Mouse (Mus musculus): ENCODE measurements around the gene Ftl1.
"Not testable (repeated sequence)": the region's sequence is repeated elsewhere in the genome, so short reads cannot be mapped to it uniquely, and the experiment has no call there.

The Ftl1 gene

DNA sequence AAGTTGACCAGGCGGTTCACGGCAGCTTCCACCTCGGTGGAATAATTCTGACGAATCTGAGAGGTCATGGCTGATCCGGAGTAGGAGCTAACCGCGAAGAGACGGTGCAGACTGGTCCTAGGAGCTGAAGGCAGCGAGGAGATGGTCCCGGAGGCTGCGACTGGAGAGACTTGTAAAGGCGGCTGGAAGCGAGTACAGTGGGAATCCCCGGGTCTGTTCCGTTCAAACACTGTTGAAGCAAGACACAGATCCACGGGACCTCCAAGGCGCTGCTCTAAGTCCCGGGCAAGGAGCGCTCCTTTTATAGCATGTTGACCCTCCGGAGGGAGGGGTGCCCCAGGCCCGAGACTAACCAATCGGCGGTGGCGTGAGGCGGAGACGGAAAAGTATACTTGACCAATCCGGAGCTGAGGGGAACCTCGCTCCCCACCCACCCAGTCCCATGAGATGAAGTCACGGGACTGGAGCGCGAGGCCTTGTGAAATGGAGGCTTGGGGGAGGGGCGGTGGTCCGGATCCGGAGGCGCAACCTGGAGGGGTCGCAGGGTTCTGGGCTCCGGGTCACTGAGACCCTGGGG is at the start of gene Ftl1:
Gene Ftl1 (minus strand): TSS at position 321 of the 577 bp plus-strand sequence.
- peak; percentile 97 for DNase-seq (ENCODE audit: low read depth, low spot score)

DNA sequence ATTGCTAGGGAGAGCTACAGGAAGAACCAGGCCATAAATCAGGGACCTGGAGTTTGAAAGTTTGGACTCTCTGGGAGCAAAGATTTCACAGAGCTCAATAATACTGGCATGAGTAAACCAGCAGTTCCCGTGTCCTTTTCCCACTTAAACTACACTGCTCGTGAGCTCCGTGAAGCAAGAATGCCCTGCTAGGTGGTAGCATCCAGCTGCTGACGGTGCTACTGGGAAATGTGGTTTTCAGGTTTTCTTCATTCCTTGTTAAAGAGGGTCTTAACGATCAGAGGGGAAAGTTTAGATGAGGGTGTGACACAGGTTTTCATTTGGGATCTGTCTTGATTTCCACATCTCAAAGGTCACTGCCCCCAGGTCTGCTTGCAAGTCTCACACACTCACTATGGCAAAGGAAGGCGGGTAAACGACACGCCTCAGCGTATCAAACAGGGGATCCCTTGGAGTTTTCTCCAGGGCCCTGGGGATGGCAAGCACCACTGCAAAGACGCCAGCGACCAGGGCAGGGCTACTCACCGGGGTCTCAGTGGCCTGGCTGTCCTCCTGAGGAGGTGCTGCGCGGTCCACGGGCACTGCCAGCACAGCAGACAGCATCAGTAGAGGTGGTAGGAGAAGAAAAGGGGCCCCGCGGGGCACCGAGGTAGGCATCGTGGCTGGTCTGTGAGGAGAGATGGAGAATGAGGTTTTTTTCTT is 49.6 kb upstream of the Ftl1 start:
- no peak for DNase-seq (ENCODE audit: low read depth, low spot score)

DNA sequence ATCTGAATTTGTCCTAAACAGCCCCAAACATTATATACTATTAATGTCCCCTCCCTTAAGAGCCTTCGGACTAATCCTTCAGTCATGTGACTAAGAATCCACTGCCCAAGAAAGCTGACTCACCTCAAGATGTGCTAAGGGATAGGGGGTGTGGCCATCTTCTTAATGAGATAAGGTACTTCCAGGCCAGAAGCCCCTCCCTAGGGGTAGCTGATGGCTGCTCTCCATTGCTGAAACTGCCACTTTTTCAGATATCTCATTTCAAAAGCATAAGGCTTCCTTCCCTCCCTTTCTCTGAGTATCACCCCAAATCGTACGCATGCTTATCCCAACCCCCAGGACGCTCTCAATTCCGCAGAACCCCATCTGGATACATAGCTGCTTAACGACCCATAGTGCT is 48.9 kb upstream of the Ftl1 start:
- no peak for DNase-seq (ENCODE audit: low read depth, low spot score)

DNA sequence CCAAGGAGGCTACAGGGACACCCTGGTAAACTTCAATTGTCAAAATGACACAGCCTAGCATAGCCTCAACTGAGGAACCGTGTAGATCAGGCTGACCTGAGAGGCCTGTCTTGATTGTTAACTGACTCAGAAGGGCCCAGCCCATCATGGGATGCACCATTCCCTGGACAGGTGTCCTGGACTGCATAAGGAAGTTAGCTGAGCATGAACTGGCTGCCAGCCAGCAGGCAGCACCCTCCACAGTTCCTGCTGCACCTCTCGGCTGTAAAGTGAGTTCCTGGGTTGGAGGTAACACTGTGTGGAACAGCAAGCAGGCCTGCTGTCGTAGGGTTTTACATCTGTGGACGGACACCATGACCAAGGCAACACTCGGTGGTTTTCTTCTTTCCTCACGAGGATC is 47.9 kb upstream of the Ftl1 start:
- DNase-seq (ENCODE audit: low read depth, low spot score), result no peak

DNA sequence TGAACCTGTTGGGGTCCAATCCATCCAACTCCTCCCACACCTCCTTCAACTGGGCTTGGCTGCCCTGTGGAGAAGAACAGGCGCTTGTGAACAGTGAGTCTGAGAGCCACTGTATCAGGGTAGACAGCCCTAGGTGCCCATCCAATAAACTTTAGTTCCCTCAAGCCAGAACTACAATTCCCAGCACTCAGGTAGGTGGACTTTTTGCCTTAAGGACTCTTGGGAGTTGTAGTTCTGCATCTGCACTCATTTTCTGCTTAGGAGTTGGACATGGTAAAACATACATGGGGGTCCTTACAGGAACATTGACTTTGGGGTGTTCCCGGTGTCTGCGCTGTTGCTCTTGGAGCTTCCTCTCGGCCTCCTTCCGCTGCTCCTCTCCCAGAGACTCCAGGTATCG is 38.7 kb upstream of the Ftl1 start:
- no peak for DNase-seq (ENCODE audit: low read depth, low spot score)

DNA sequence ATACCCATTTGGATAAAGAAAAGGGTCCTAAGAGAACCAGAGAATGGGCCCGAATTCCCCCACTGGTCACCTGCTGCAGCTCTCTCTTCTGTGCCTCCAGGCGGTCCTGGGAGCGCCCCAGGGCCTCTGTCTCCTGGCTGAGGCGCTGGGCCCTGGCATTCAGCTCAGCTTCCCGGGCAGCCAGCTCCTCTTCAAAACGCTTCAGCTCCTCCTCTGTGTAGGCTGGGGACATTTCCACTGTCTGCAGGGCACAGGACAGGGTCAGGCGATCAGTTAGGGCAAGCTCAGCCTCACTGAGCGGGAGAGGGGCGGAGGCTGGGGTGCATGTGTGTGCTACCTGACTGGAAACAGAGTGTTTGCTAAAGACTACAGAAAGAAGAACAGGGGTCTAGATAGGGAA is 34.9 kb upstream of the Ftl1 start:
- DNase-seq (ENCODE audit: low read depth, low spot score), result no peak

DNA sequence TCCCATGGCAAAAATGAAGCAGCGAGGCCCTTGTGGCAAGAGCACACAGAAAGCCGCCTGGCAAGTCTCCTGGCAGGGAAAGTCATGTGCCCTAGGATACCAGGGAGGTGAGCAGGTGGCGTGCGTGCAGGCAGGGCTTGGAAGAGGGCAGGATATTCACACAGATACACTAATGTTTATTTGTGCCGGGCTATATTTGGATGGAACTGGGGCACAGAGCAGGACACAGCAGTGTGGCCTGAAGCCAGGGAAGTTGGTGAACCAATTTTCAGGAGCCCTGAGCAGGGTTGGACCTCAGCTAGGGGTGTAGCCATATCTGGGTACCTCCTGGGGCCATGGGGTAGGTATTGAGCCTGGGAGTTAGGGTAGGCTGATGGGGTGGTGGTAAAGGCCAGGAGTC is 33.3 kb upstream of the Ftl1 start:
- no peak for DNase-seq (ENCODE audit: low read depth, low spot score)

DNA sequence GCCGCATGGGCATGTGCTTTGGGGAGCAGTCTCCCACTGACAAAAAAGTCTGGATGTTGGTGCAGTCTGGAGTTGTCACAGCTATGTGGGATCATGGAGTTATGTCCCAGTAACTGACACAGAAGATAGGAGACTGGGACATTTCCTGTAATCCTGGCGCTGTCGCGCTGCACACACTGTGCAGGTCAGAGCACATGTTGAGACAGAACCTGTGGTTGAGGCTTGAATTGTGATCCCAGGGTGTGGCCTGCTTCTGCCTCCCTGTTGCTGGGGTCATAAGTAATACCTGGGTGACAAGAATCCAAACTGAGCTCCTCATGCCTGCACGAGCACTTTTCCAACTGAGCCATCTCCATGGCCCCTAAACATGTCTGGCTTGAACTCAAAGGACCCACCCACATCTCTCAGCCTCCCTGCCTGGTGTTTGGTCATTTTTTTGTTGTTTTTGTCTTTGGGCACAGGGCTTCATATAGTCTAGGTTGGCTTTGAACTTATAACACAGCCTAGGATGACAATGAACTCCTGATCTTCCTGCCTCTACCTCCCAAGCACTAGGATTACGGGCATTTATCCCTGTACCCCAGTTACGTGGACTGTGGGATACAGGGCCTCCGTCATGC is 32.7 kb upstream of the Ftl1 start:
- no peak for DNase-seq (ENCODE audit: low read depth, low spot score)

DNA sequence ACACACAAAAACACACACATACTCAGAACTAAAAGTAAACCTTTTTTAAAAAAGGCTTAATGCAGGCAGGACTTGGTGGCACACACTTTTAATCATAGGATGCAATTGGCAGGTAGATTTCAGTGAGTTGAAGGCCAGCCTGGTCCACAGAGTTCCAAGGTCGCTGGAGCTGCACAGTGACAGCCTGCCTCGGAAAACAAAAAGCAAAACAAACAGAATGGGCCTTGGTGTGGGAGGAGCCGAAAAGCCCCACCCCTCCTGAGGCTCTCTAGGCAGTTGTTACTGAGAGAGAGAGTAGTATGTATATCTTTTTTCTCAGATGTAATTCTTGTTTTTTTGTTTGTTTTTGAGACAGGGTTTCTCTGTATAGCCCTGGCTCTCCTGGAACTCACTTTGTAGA is 31.6 kb upstream of the Ftl1 start:
- DNase-seq (ENCODE audit: low read depth, low spot score), result no peak

DNA sequence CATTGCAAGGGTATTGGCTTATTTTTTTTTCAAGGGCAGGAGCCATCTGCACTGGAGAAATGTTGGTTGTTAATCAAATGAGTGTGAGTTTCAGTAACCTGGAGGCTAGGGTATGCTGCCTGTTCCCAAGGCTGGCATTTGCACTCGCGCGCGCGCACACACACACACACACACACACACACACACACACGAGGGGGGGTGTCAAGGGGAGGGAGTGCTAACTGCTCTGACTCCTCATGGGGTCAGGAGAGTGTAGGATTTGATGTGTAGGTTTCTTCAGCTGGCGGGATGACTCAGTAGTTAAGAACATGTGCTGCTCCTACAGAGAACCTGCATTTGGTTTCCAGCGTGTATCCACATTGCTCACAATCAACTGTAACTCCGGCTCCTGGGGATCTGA is 31.1 kb upstream of the Ftl1 start:
- no peak for DNase-seq (ENCODE audit: low read depth, low spot score)

DNA sequence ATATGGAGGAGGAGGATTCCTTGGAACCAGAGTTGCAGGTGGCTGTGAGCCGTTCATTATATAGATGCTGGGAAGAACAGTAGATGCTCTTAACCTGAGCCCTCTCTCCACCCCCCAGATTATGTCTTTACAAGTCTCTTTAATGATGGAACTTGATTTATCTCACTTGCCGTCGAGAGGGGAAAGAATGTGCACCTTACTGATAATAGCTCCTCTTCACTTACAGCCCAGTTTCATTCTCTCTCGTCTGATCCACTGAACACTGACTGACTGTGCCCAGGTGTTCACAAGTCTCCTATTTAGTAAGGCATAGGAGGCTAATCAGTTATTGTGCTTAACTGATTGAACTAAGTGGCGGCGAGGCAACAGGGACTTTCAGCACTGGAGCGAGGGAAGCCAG is 29.9 kb upstream of the Ftl1 start:
- no peak for DNase-seq (ENCODE audit: low read depth, low spot score)

DNA sequence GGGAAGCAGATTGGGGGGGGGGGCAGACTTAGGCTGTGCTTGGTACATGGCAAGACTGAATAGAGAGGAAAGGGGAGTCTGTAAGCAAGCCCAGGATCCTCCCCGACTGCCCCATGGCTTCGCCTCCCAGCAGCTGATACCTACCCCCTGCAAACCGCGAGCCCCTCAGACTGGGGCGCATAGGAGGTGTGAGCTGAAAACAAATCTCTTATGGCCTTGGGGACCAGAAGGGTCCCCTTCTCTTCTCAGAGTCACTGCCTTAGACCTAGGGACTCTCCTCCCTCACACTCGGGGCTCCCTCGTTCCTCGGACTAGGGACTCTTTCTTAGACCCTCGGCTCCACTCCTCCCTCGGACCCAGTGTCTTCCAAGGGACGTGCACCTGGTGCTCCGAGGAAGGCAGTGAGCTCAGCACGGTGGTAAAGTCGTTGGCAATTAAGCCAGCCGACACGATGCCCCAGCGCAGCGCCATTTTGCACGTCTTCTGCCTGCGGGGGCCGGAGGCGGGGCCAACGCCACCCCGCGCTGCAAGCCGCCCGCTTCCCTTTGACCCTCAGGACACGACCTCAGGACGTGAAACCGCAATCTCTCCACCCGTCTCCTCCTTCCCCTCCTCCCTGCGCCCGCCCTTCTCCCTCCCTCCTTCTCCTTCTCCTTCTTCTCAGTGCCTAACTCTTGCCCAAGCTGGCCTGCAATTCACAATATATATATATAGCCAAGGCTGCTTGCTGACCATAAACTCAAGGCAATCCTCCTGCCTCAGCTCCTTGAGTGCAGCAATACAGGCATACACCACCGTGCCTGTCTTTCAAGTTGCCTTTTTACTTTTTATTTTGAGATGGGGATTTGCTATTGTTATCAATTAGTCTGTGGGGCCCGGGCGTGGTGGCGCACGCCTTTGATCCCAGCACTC is 28.9 kb upstream of the Ftl1 start, which contains the start of gene Dhdh:
Gene Dhdh (minus strand): TSS at position 513 of the 912 bp plus-strand sequence.
- DNase-seq (ENCODE audit: low read depth, low spot score), result peak; percentile 44

DNA sequence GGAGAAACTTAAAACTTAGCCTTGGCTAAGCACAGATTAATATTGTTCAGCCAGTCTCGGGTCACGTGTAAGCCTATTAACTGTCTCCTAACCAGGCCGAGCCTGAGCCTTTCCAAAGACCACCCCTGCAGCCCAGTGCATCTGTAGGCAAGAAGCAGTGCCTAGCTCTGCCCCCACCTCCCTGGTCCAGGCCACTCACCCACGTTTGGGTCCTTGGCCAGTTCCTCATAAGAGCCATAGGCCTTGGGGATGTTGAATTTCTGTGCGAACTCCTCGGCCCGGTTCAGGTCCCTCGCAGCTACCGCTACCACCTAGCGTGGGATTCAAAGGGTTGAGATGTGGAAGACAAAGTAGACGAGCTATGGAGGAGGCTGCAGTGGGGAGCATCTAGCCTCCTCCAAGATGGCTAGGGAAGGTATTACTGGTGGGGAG is 28.2 kb upstream of the Ftl1 start:
- DNase-seq (ENCODE audit: low read depth, low spot score), result no peak

DNA sequence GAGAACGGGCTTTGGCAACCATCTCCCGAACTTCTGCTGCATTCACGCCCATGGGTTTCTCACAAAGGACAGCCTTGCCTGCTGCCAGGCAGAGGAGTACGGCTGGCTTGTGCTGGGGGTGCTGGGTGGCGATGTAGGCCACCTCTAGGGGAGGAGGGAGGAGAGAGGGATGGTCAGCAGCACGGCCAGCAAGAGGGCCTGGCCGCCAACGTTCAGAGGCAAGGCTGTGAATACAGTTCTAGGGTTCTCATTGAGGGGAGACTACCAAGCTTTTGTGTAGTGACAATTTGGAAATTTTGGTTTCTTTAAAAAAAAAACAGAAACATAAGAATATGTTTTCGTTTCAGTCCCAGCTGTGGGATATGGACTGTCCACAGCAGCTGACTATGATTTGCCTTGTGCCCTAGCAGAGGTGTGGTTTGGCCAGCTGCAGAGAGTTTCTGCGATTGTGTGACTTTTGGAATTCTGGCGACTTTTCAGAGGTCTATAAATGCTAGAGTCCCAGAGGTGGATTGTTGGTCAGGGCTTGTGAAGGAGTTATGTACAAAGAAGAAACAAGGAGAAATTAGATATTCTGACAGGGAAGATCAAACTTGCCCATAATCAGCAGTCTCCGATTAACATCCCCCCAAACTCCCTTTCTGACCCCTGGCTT is 27.2 kb upstream of the Ftl1 start, which contains the start of gene Gm45808:
Gene Gm45808 (minus strand): TSS at position 51 of the 655 bp plus-strand sequence.
- DNase-seq (ENCODE audit: low read depth, low spot score), result no peak

DNA sequence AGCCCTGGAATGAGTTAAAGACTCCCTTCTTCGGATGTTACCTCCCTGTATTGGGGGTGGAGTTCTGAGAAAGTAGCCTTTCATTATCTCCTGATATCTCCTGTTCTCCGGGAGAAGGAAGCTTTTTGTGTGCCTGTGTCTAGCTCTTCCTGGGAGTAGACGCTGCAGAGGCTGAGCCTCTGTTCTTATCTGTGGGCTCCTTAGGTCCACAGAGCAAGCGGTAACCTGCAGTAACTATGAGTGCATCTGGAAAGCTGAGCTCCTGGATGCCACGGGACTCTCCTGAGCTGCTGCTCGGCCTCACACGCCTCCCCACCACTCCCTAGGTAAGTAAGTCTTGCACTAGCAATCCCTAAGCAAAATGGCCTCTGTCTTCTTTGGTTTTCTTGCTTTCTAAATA is 26.5 kb upstream of the Ftl1 start:
- DNase-seq (ENCODE audit: low read depth, low spot score), result no peak

DNA sequence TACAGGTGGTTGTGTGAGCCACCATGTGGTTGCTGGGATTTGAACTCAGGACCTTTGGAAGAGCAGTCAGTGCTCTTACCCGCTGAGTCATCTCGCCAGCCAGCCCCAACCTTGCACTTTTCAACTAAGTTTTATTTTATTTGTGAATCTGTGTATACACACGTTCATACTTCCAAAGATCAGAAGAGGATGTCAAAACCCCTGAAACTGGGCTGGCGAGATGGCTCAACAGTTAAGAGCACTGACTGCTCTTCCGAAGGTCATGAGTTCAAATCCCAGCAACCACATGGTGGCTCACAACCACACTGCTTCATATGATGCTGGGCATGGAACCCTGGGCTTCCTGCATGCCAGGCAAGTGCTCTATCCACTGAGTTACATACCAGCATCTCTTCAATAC is 25.3 kb upstream of the Ftl1 start:
- DNase-seq (ENCODE audit: low read depth, low spot score), result not testable (repeated sequence)

DNA sequence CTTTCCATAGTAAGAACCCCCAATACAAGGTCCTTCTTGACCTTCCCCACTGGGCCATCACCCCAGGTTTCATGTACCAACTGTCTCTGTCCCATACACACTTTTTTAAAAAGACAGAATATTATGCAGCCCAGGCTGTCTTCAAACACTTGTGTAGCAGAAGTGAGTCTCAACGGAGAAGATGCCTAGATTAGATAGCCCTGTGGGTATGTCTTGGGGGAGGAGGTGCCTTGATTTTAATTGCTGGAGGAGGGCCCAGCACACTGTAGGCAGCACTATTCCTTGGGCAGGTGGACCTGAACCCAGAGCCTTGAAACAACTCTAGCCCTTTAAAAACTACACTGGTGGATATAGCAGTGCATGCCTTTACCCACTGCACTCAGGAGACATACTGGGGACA is 22.5 kb upstream of the Ftl1 start:
- no peak for DNase-seq (ENCODE audit: low read depth, low spot score)

DNA sequence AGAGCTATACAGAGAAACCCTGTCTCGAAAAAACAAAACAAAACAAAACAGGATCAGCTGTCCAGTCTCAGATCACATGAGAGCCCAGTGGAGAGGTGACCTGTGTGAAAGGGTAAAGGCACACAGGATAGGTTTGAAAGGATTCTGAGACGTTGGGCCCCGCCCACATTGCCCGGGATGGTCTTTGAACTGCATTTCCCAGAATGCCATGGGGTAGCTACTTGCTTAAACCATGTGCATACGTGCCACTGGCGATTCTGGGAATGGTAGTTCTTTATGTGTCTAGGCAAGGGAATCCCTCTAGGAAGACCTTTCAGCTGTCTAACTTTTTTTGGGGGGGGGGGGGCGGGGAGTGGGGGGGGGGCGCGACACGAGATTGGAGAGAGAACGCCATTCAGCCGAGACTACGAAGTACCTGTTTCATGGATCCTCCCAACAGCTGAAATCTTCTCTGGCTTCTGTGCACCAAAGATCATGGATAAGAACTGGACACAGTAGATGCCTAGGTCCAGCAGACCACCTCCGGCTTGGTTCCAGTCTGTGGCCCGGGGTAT is 21.8 kb upstream of the Ftl1 start, which contains the start of gene Tulp2:
Gene Tulp2 (plus strand): TSS at position 504 of the 554 bp plus-strand sequence.
- DNase-seq (ENCODE audit: low read depth, low spot score), result peak; percentile 67

DNA sequence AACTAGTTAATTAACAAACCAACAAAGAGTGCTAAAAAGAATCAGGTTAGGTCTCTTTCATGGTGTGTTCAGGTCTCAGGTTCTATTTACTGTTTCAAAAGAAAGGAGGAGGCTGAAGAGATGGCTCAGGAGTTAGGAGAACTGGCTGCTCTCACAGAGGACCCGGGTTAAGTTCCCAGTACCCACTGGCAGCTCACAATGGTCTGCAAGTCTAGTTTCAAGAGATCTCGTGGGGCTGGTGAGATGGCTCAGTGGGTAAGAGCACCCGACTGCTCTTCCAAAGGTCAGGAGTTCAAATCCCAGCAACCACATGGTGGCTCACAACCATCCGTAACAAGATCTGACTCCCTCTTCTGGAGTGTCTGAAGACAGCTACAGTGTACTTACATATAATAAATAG is 20.6 kb upstream of the Ftl1 start:
- DNase-seq (ENCODE audit: low read depth, low spot score), result not testable (repeated sequence)

DNA sequence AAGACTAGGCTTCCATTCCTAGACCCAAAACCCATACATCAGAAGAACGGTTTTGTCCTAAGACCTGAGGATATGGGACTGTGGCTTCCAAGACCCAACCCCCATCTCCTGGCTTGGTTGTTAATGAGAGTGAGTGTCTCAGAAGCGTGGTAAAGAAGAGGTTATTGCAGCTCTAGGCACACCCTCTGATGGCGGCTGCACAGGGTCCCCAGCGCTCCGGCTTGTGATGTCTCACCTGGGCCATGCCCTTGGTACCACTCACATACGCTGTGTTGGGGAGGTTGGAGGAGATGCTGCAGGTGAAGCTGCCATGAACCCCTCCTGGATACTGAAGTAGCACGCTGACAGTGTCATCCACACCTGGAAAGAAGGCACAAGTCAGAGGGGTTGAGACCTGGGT is 19.1 kb upstream of the Ftl1 start:
- DNase-seq (ENCODE audit: low read depth, low spot score), result no peak

DNA sequence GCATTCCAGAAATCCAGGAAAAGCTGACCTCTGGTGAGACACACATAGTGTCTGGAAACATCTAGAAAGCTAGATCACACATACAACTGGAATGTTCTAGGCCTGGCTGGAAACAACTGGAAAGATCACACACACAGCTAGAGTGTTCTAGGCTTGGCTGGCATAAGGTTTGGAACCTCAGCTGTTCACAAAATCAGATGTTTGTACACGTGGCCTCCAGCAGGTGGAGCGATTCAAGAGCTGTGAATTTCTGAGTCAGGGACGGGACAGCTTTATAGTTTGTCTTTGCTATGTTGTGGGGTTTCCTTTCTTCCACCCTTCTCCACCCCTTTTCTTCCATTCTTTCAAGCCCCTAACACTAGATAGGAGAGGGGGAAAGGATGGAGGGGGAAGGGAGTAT is 17.3 kb upstream of the Ftl1 start:
- peak; percentile 68 for DNase-seq (ENCODE audit: low read depth, low spot score)
